Mouse (Mus musculus): Measurements from ENCODE around the gene Clptm1. TPM values are rescaled to one million over a fixed set of nuclear protein-coding genes. Genes with fewer than 3 reads are reported as not detected.
A peak's percentile ranks its signal among the peaks of the same experiment; 100 is the strongest.
"Not testable (repeated sequence)": the region's sequence is repeated elsewhere in the genome, so short reads cannot be mapped to it uniquely, and the experiment has no call there.

Clptm1 gene
- polyA plus RNA-seq, 1 experiment from 2014 or later: 95.0 TPM

DNA sequence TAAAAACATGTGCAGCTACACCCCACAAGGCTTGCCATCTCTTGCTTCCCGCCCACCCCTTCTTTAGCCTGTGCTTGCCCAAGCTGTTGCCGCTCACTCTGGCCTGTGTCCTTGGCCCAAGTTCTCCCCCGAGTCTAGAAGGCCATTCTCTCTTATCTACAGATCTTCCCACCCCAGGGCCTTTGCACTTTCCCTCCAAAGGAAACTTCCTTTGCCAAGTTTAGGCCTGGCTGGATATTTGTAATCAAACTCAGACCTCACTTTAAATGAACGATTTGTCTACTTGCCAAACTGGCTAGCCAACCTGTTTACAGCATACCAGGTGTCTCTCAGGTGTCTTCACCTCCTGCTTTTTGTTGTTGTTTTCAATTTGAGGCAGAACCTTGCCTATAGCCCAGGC is 26.0 kb upstream of the Clptm1 start:
- no peaks in the 10 kb centered on the region for H3K27me3 ChIP-seq
- H3K9ac ChIP-seq: no peak overlapping the region
- ATAC-seq (ENCODE audit: insufficient number of reproducible peaks, insufficient read depth, low FRiP score, low TSS enrichment): no peak
- no peaks in the 10 kb centered on the region for H3K9me3 ChIP-seq
- peaks cover 10% of the 10 kb centered on the region; the same call in 1 of the 2 replicates for H3K4me1 ChIP-seq
- no peak overlapping the region for H3K4me2 ChIP-seq (replicated peaks)
- 85% methylated on average over 4 of the region's 4 CpGs for WGBS
- 0 out of 2 replicates have a peak, but pooled peaks cover under 1% of the 10 kb centered on the region for H3K36me3 ChIP-seq
- no peak overlapping the region for H3K4me3 ChIP-seq
- no peak overlapping the region for H3K27ac ChIP-seq

DNA sequence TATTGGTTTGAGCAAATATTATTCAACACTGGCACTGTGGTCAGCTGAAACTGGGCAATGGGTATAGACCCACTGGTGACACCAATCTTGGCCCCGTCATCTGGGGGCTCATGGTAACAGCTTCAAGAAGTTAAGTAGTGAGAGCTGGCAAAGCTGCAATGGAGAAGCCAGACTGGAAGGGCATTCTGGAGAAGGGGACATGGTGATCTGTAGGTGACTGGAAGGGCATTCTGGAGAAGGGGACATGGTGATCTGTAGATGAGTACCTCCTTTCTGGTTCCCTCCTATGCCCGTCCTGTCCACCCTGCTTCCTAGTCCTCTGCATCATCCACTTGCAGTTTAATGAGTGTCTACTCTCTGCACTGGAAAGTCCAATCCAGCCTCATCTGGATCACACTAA is 23.8 kb upstream of the Clptm1 start:
- H3K27me3 ChIP-seq: no peaks in the 10 kb centered on the region
- H3K4me1 ChIP-seq: peaks cover 10% of the 10 kb centered on the region; the same call in 1 of the 2 replicates
- ATAC-seq (ENCODE audit: insufficient number of reproducible peaks, insufficient read depth, low FRiP score, low TSS enrichment): no peak
- no peaks in the 10 kb centered on the region for H3K36me3 ChIP-seq
- H3K4me3 ChIP-seq: no peak overlapping the region
- no peak overlapping the region for H3K27ac ChIP-seq
- 97% methylated on average over 2 of the region's 2 CpGs for WGBS
- no peaks in the 10 kb centered on the region for H3K9me3 ChIP-seq
- no peak overlapping the region for H3K4me2 ChIP-seq (replicated peaks)
- no peak overlapping the region for H3K9ac ChIP-seq

DNA sequence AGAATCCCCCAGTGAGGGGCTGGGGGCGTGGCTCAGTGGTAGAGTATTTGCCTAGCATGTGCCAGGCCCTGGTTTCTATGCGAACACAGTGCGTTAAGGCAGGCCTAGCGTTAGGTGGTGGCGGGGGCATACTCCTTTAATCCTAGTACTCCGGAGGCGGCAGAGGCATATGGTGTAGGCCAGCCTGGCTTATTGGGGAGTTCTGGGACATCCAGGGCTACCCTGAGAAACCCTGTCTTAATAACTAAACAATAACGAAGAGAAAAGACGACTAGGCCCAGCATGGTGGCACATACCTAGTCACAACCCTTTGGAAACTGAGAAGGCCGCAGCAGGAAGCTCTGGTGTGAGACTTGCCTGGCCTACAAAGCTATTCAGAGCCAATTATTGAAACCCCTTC is 23.3 kb upstream of the Clptm1 start:
- 95% methylated on average over 10 of the region's 10 CpGs for WGBS
- H3K9ac ChIP-seq: no peak overlapping the region
- H3K4me2 ChIP-seq (replicated peaks): no peak overlapping the region
- H3K36me3 ChIP-seq: no peaks in the 10 kb centered on the region
- H3K27ac ChIP-seq: no peak overlapping the region
- no peaks in the 10 kb centered on the region for H3K9me3 ChIP-seq
- H3K4me3 ChIP-seq: no peak overlapping the region
- peaks cover 6% of the 10 kb centered on the region; the same call in 1 of the 2 replicates for H3K4me1 ChIP-seq
- ATAC-seq (ENCODE audit: insufficient number of reproducible peaks, insufficient read depth, low FRiP score, low TSS enrichment): no peak
- H3K27me3 ChIP-seq: no peaks in the 10 kb centered on the region

DNA sequence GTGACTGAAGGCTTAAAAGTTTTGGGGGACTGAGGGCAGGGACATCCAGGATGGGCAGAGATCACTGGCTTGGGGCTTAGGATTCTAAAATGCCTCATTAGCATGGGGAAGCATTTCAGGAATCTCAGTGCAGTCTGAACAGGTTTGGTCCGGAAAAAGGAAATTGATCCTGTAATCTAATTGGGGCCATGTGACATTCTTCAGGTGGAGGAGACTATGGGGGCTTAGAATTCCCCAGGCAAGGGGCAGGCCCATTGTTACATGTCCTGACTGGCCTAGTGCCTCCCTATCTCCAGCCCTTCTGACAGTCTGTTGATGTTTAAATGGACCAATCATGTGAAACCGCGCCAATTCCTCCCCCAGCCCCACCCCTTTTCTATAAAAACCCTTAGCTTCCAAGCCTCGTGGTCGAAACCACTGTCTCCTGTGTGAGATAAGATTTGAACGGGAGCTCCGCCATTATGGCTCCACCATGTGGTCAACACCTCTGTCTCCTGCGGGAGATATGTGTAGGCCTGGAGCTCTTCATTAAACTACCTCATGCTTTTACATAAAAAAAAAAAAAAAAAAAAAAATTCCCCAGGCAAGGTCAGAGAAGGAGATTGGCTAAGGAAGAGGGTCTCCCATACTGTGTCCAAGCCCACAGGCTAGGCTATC is 22.2 kb upstream of the Clptm1 start:
- H3K9ac ChIP-seq; H3K4me2 ChIP-seq (replicated peaks); H3K27me3 ChIP-seq; H3K27ac ChIP-seq; H3K9me3 ChIP-seq; H3K4me1 ChIP-seq; H3K4me3 ChIP-seq; H3K36me3 ChIP-seq: not testable (repeated sequence)
- WGBS: 66% methylated on average over 8 of the region's 8 CpGs
- ATAC-seq (ENCODE audit: insufficient number of reproducible peaks, insufficient read depth, low FRiP score, low TSS enrichment): 0 out of 2 replicates have a peak, but pooled peaks have one; percentile 42

DNA sequence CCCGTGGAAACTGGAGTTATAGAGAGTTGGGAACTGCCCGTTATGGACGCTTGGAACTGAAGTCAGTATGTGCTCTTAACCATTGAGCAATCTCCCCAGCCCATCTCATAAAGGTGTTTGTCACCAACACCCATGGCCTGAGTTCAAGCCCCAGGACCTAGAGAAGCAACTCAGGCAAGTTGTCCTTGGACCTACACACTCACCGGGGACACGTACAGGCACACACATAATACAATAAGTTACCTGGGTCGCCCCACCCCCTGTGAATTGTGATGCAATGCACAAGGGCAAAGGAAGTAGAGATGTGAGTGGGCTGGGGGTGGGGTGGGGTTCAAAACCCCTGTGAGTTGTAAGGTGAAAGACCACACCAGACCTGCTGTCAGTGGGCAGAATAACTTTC is 21.7 kb upstream of the Clptm1 start:
- no peaks in the 10 kb centered on the region for H3K36me3 ChIP-seq
- H3K27ac ChIP-seq: no peak overlapping the region
- H3K27me3 ChIP-seq: no peaks in the 10 kb centered on the region
- H3K4me1 ChIP-seq: 0 out of 2 replicates have a peak, but pooled peaks cover 5% of the 10 kb centered on the region
- H3K4me3 ChIP-seq: no peak overlapping the region
- H3K9me3 ChIP-seq: no peaks in the 10 kb centered on the region
- no peak overlapping the region for H3K9ac ChIP-seq
- ATAC-seq (ENCODE audit: insufficient number of reproducible peaks, insufficient read depth, low FRiP score, low TSS enrichment): no peak
- 77% methylated on average over 6 of the region's 6 CpGs for WGBS
- H3K4me2 ChIP-seq (replicated peaks): no peak overlapping the region

DNA sequence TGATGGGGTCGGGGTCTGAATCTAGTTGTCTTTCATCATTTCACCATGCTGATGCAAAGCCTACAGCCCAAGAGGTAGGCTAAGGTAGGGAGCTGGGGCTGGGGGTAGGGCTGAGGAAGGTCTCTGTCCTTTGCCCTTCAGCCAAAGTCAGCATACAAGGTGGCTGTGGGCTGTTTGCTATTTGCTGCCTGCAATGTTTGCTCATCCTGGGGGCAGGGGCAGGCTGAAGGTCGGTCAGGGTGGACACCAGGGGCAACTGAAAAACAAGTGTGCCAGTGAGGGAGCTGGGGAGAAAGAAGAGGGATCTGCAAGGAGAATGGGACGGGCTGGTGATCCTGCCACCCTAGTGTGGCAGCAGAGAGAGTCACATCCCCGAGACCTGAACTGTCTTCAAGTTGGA is 20.5 kb upstream of the Clptm1 start:
- H3K4me3 ChIP-seq: no peak overlapping the region
- 0 out of 2 replicates have a peak, but pooled peaks cover 5% of the 10 kb centered on the region for H3K4me1 ChIP-seq
- 58% methylated on average over 4 of the region's 4 CpGs for WGBS
- no peak overlapping the region for H3K27ac ChIP-seq
- H3K36me3 ChIP-seq: no peaks in the 10 kb centered on the region
- H3K4me2 ChIP-seq (replicated peaks): no peak overlapping the region
- H3K9me3 ChIP-seq: no peaks in the 10 kb centered on the region
- H3K9ac ChIP-seq: no peak overlapping the region
- ATAC-seq (ENCODE audit: insufficient number of reproducible peaks, insufficient read depth, low FRiP score, low TSS enrichment): no peak
- no peaks in the 10 kb centered on the region for H3K27me3 ChIP-seq

DNA sequence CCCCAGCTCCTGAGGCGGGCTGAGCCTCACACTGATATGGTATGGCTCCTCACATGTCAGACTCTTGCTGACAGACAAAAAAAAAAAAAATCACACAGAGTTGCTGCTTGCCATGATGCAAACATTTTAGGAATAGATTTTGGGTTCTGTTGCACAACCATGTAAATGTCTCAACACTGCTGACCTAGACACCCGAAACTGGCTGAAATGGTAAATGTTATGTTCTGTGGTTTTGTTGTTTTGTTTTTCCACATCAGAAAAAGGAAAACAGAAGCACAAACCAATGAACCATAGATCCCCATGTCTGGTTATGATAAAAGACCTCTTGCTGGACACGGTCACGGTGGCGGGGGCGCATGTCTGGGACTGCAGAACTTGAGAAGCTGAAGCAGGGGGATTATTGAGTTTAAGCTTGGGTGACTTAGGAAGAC is 19.0 kb upstream of the Clptm1 start:
- no peak for ATAC-seq (ENCODE audit: insufficient number of reproducible peaks, insufficient read depth, low FRiP score, low TSS enrichment)
- H3K9me3 ChIP-seq: no peaks in the 10 kb centered on the region
- H3K27me3 ChIP-seq: no peaks in the 10 kb centered on the region
- H3K9ac ChIP-seq: no peak overlapping the region
- no peak overlapping the region for H3K4me2 ChIP-seq (replicated peaks)
- no peak overlapping the region for H3K27ac ChIP-seq
- H3K4me1 ChIP-seq: 0 out of 2 replicates have a peak, but pooled peaks cover 5% of the 10 kb centered on the region
- no peak overlapping the region for H3K4me3 ChIP-seq
- H3K36me3 ChIP-seq: no peaks in the 10 kb centered on the region
- WGBS: 78% methylated on average over 6 of the region's 6 CpGs

DNA sequence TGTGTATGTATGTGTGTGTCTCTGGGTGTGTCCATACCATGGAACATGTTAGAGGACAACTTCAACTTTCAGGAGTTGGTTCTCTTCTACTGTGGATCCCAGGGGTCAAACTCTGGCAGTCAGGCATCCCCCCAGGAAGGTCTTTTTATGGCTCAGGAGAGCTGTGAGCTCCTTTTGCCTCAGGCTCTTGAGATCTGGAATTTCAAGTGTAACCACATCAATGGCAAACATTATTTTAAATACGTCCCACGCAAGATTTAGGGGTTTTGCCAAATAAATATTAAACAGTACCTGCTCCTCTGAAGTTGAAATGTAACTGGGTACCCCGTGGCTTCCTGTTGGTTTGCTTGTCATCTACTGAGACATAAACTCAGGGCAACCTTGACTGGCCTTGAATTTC is 18.1 kb upstream of the Clptm1 start:
- 70% methylated on average over 3 of the region's 3 CpGs for WGBS
- Histone ChIP-seq H3K4me2 (replicated peaks) (no peak overlapping the region), H3K27ac (no peak overlapping the region), H3K27me3 (no peaks in the 10 kb centered on the region), H3K4me1 (0 out of 2 replicates have a peak, but pooled peaks cover 5% of the 10 kb centered on the region), H3K9me3 (no peaks in the 10 kb centered on the region), H3K36me3 (no peaks in the 10 kb centered on the region), H3K9ac (no peak overlapping the region), H3K4me3 (no peak overlapping the region)
- ATAC-seq (ENCODE audit: insufficient number of reproducible peaks, insufficient read depth, low FRiP score, low TSS enrichment): no peak

DNA sequence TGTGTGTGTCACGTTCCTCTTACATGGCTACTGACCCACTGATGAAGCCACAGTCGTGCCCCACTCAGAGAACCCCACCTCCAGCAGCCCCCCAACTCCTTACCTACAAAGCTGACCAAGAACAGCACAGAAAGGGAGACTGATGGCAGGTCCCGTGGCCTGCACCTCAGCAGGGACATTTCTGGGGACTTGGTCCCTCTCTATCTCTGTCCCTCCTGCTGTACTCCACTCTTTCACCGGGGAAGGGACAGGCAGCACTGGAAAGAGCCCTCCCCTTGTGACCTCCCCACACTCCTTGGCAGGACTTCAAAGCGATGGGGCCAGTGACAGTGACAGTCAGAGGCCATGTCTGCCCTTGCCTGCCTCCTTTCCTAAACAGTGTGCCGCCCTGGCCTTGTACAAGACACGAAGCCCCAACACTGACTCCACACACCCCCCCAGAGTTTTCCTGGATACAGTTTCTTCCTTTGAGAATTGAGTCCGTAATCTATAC is 16.4 kb upstream of the Clptm1 start, which contains the start of the genes Gm44805 and Apoc4:
Gene Gm44805, minus strand, starts transcription at position 222 of the 493 bp plus-strand sequence.
Gene Apoc4, minus strand, starts transcription at position 278 of the 493 bp plus-strand sequence.
- 62% methylated on average over 8 of the region's 8 CpGs for WGBS
- H3K36me3 ChIP-seq: no peaks in the 10 kb centered on the region
- no peak within 1 kb of the TSS for H3K9ac ChIP-seq
- H3K27me3 ChIP-seq: no peaks in the 10 kb centered on the region
- no peaks in the 10 kb centered on the region for H3K9me3 ChIP-seq
- no peak within 1 kb of the TSS for H3K4me2 ChIP-seq (replicated peaks)
- H3K4me3 ChIP-seq: no peak within 1 kb of the TSS
- ATAC-seq (ENCODE audit: insufficient number of reproducible peaks, insufficient read depth, low FRiP score, low TSS enrichment): no peak
- no peaks in the 10 kb centered on the region for H3K4me1 ChIP-seq
- H3K27ac ChIP-seq: no peak within 1 kb of the TSS

DNA sequence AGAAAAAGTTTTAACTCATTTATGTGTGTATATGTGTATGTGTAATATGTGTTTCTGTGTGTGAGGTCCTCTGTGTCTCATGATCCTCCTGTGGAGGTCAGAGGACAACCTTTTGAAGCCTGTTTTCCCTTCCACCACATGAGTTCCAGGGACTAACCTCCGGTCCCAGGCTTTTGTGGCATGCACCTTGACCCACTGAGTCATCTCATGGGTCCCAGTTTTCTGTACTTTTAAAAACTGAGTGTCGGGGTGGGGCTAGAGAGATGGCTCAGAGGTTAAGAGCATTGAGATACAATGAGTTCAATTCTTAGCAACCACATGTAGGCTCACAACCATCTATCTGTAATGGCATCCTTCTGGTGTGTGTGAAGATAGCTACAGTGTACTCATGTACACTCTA is 15.9 kb upstream of the Clptm1 start:
- no peaks in the 10 kb centered on the region for H3K27me3 ChIP-seq
- ATAC-seq (ENCODE audit: insufficient number of reproducible peaks, insufficient read depth, low FRiP score, low TSS enrichment): no peak
- no peaks in the 10 kb centered on the region for H3K36me3 ChIP-seq
- H3K4me3 ChIP-seq: no peak overlapping the region
- H3K9me3 ChIP-seq: no peaks in the 10 kb centered on the region
- H3K27ac ChIP-seq: no peak overlapping the region
- H3K4me1 ChIP-seq: no peaks in the 10 kb centered on the region
- H3K4me2 ChIP-seq (replicated peaks): no peak overlapping the region
- 87% methylated on average over 2 of the region's 2 CpGs for WGBS
- H3K9ac ChIP-seq: no peak overlapping the region

DNA sequence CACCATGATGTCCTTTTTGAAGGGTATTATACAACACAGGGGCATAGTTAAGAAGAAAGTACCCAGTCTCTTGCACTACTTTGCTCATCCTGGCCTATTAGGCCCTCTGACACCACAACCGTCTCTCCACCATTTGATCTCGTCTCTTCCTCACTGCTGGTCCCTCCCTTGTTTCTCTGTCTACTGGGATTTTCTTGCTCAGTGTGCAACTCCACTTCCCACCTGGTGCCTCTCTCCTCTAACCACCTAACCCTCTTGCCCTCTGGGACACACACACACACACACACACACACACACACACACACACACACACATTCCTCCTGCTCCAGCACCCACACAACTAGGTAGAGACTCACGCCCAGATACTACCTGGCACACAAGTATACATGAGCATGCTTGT is 14.1 kb upstream of the Clptm1 start:
- H3K4me1 ChIP-seq: no peaks in the 10 kb centered on the region
- no peak for ATAC-seq (ENCODE audit: insufficient number of reproducible peaks, insufficient read depth, low FRiP score, low TSS enrichment)
- WGBS: 80% methylated on average over 3 of the region's 3 CpGs

DNA sequence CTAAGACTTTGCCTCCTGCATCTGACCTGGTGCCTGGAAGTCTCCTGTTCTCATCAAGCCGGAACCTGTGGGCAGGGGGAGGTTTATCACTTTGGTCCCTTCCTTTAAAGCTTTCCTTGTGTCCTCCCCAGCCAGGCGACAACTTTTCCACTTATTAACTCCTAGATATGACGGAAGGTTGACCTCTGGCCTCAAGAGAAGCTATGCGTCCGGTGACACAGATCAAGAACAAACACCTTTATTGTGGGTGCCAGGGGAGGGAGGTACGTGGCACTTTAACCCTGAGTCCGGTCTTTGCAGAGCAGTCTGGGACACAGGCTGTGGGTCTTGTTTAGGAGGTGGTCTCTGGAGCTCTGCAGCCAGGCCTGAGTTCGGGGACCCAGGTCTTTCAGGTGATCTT is 13.0 kb upstream of the Clptm1 start, which contains the start of gene Apoc2:
Gene Apoc2, minus strand, starts transcription at position 70 of the 400 bp plus-strand sequence.
- Histone ChIP-seq H3K9me3 (no peaks in the 10 kb centered on the region), H3K27me3 (no peaks in the 10 kb centered on the region), H3K27ac (no peak within 1 kb of the TSS), H3K4me1 (no peaks in the 10 kb centered on the region), H3K9ac (no peak within 1 kb of the TSS), H3K36me3 (no peaks in the 10 kb centered on the region), H3K4me3 (no peak within 1 kb of the TSS), H3K4me2 (replicated peaks) (no peak within 1 kb of the TSS)
- no peak for ATAC-seq (ENCODE audit: insufficient number of reproducible peaks, insufficient read depth, low FRiP score, low TSS enrichment)
- 60% methylated on average over 8 of the region's 8 CpGs for WGBS

More for the DNA sequence above, 14.1 kb upstream of the Clptm1 start:
- Histone ChIP-seq H3K9ac (no peak overlapping the region), H3K9me3 (no peaks in the 10 kb centered on the region), H3K27me3 (no peaks in the 10 kb centered on the region), H3K36me3 (no peaks in the 10 kb centered on the region), H3K4me2 (replicated peaks) (no peak overlapping the region), H3K4me3 (no peak overlapping the region), H3K27ac (no peak overlapping the region)

Data from embryonic facial prominence, embryonic 12.5 days (tissue).